Mouse (Mus musculus) ovary, adult 10 weeks (tissue): Measurements from ENCODE around the gene Fen1. TPM values are rescaled to one million over a fixed set of nuclear protein-coding genes. Genes with fewer than 3 reads are reported as not detected.

Experiments used
- polyA plus RNA-seq: library from polyadenylated mRNA; stranded (reverse); fragments of 350-450 nt; fragmentation: Illumina TruSeq; extraction: RNeasy Lipid Tissue Mini Kit (QIAGEN cat#74804); gene quantifications from one replicate; pipeline ENCODE4 v1.2.3, GENCODE M21; 2014

The Fen1 gene
- polyA plus RNA-seq, result 3.8 TPM

DNA sequence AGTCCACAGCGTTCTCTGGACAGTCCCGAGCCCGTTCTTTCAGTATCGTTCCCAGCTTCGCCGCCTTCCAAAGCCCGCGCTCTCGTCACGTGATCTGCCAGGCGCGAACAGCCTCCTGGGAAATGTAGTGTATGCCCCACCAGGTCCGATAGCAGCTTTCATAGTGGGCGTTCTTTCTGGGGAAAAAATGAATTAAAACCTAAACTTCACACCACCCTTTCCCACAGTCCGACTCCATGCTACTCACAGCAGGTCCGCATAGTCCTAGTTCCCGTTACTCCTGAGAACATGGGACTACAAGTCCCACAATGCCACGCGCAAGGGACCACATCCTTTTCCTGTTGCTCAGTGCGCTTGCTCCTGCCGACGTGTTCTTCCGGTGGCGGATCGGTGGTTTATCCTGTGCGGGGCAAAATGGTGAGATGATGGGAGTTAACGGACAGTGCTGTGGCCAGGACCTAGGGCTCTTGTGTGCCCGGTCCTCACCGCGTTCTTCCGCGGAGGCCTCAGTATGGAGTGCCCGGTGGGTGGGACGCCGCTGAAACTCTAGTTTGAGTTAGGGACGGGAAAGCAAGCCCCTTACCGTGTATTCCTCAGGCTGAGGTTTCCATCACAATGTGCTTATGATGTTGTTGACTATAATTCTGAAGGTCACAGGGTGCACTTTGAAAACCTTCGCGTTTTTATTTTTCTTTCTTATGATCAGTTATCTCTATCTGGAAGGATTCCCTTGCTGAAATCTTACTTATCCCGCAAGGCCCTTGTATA lies at the start of gene Fen1, which contains the start of gene Tmem258:
Gene Fen1 (minus strand): TSS at position 322 of the 768 bp plus-strand sequence.
Gene Tmem258 (plus strand): TSS at position 167 of the 768 bp plus-strand sequence.

GRCm38 (mm10) chr19:10240654-10241305 lies 36.8 kb upstream of the Fen1 start, which contains the start of gene Myrf:
Myrf (minus strand) TSS chr19:10240748.

GRCm38 (mm10) chr19:10182670-10183298 lies 21.2 kb downstream of the Fen1 start, which contains the start of gene Fads1:
Fads1 (plus strand) TSS chr19:10182888.

Other genes starting within 250 kb of the Fen1 start
- gene Fth1, start 223.6 kb downstream of the Fen1 start, polyA plus RNA-seq, result 1,110 TPM
- 0.71 TPM for gene Best1, start 202.5 kb downstream of the Fen1 start, polyA plus RNA-seq
- 2.9 TPM for gene Rab3il1, start 202.5 kb downstream of the Fen1 start, polyA plus RNA-seq
- gene Fads3, start 162.6 kb downstream of the Fen1 start, polyA plus RNA-seq, result 8.5 TPM
- 23.0 TPM for gene Fads2, start 102.4 kb downstream of the Fen1 start, polyA plus RNA-seq
- gene Fads1, start 21.3 kb downstream of the Fen1 start, polyA plus RNA-seq, result 116 TPM
- 27.8 TPM for gene Tmem258, start 155 bp downstream of the Fen1 start, polyA plus RNA-seq
- 2.4 TPM for gene Myrf, start 36.6 kb upstream of the Fen1 start, polyA plus RNA-seq
- not detected for gene Dagla, start 100.7 kb upstream of the Fen1 start, polyA plus RNA-seq
- gene Syt7, start 184.9 kb upstream of the Fen1 start, polyA plus RNA-seq, result 12.6 TPM